Mouse (Mus musculus): Measurements from ENCODE around the gene Gm11027.

DNA sequence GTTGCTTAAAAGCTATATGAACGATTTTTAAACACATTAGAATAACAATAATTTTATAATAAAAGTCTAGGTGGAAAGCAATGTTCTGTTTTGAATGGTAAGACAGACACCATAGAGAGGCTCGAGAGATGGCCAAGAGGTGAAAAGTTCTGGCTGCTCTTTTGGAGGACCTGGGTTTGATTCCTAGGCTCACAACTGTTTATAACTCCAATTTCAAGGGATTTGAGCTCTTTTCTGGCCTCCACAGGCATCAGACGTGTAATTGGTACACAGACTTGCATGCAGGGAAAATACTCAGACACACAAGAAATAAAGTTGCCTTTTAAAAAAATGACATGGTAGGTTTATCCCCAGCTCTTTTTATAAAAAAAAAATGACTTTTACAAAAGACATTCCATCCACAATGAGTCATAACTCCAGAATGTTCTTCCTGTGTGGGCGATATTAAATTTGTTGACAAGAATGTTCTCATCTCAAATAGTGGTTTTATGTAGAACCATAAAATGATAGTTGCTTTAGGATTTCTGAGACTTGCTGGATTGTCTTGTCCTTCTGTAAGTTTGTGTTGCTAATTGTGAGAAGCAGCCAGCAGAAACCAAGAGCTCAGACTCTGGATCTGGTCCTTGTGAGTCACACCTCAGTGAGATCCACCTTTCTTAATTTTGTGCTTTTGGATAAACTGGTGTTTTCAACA is 18.6 kb downstream of the Gm11027 start:
- no peak for TF ChIP-seq JUND (conservative IDR thresholded peaks at IDR 0.05; ENCODE audit: low read depth, low read length)
- TF ChIP-seq NRF1 (IDR thresholded peaks at IDR 0.05; ENCODE audit: low read depth, low read length), result no peak
- no peak for TF ChIP-seq ZC3H11A (IDR thresholded peaks at IDR 0.05; ENCODE audit: low read depth, low read length)
- TF ChIP-seq POLR2A (IDR thresholded peaks at IDR 0.05; ENCODE audit: low read depth, low read length), result no peak
- TF ChIP-seq CTCF (conservative IDR thresholded peaks at IDR 0.05 in 1 of 2, IDR thresholded peaks at IDR 0.05 in 1 of 2; ENCODE audit: low read depth in 2 of 2, low read length in 2 of 2), result no peak
- no peak for TF ChIP-seq EP300 (IDR thresholded peaks at IDR 0.05; ENCODE audit: low read length)
- TF ChIP-seq CHD2 (IDR thresholded peaks at IDR 0.05; ENCODE audit: low read length), result no peak
- no peak for TF ChIP-seq MAX (IDR thresholded peaks at IDR 0.05; ENCODE audit: low read length)
- no peak for TF ChIP-seq BHLHE40 (IDR thresholded peaks at IDR 0.05; ENCODE audit: low read depth, low read length)
- no peak for TF ChIP-seq MEF2A (IDR thresholded peaks at IDR 0.05; ENCODE audit: borderline replicate concordance, low read depth, low read length)
- TF ChIP-seq SIN3A (IDR thresholded peaks at IDR 0.05; ENCODE audit: low read length), result no peak
